Mouse (Mus musculus): ENCODE data around the gene Tmx4.
"Not testable (repeated sequence)": the region's sequence is repeated elsewhere in the genome, so short reads cannot be mapped to it uniquely, and the experiment has no call there.

Gene Tmx4

DNA sequence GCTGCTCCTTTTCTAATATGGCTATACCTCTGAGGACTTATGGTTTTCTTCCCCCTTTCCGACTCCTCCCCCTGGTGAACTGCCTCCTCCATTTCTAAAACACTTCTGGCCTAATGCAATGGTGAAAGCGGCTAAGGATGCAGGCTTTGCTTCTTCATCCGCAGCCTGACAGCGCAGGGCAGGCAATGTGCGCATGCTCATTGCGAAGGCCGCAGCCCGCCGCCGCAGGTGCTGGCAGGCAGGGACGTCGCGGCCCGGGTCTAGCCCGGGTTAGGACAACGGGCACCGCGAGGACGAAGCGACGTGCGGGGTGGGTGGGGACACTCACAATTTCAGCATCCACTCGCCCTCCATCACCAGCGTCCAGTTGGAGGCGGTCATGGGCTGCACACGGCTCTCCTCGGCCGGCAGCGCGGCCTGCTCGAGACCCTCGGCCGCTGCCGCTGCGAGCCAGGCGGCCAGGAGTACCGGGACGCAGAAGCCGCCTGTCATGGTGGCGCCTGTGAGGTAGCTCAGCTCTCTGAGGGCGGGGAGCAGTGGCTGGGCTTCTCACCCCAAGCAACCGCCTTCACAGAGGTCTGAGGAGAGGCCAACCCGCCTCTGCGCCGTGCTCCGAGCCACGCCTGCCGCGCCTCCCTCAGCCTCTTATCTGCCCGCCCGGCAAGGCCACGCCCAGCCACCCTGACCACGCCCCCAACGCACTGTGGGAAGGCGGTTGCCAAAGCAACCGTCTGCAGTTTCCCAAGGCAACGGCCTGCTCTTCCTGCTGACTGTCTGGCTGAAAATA is at the start of gene Tmx4:
TSS of gene Tmx4 (minus strand) at position 632 of the 787 bp plus-strand sequence.
- peak; percentile 95 for DNase-seq (ENCODE audit: low read depth, low spot score)

GRCm38 (mm10) chr2:134692125-134692524 is 48.2 kb upstream of the Tmx4 start:
- DNase-seq (ENCODE audit: low read depth, low spot score), result no peak

GRCm38 (mm10) chr2:134691055-134691454 is 47.1 kb upstream of the Tmx4 start:
- no peak for DNase-seq (ENCODE audit: low read depth, low spot score)

DNA sequence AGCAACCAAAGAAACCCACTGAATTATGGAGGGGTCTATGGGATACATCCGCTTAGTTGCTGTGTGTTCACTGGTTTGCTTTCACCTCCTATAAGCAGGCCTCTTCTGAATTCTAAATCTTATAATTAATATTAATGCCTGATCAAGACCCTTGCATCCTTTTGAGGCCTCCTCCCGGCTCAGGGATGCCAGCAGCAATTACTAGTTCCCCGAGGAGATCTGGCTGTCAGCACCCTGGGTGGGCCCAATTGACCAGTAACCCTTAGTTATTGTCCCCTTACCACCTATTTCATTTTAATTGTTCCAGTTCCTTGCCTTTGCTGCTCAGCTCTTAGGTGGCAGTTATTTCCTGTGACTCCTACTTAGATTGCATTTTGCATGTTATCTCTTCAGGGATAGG is 38.4 kb upstream of the Tmx4 start:
- no peak for DNase-seq (ENCODE audit: low read depth, low spot score)

GRCm38 (mm10) chr2:134681271-134681961 is 37.5 kb upstream of the Tmx4 start:
- DNase-seq (ENCODE audit: low read depth, low spot score), result peak; percentile 22

GRCm38 (mm10) chr2:134679567-134679966 is 35.6 kb upstream of the Tmx4 start:
- no peak for DNase-seq (ENCODE audit: low read depth, low spot score)

- DNase-seq (ENCODE audit: low read depth, low spot score), result no peak
Measured at GRCm38 (mm10) chr2:134675465-134675864, 31.5 kb upstream of the Tmx4 start.

DNA sequence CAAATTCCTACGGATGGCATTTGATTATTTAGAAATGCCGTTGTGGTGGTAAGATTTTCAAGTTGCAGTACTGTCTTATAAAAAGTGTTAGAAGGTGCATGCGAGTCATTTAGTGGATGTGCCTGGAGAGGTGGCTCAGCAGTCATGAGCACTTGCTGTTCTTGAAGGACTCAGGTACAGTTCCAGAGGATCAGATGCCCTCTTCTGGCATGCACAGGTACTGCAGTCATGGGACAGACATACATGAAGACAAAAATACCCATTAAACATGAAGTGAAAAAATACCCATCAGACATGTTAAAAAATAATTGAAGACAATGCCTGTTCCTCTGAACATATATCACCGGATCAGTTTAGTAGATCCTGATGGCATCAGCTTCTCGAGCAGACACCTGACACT is 29.7 kb upstream of the Tmx4 start:
- DNase-seq (ENCODE audit: low read depth, low spot score), result no peak

GRCm38 (mm10) chr2:134656477-134656876 is 12.5 kb upstream of the Tmx4 start:
- no peak for DNase-seq (ENCODE audit: low read depth, low spot score)

GRCm38 (mm10) chr2:134654668-134655067 is 10.7 kb upstream of the Tmx4 start:
- DNase-seq (ENCODE audit: low read depth, low spot score), result no peak

GRCm38 (mm10) chr2:134652759-134653158 is 8.8 kb upstream of the Tmx4 start:
- no peak for DNase-seq (ENCODE audit: low read depth, low spot score)

GRCm38 (mm10) chr2:134648999-134649398 is 5.1 kb upstream of the Tmx4 start:
- no peak for DNase-seq (ENCODE audit: low read depth, low spot score)

GRCm38 (mm10) chr2:134645752-134646151 is 1.8 kb upstream of the Tmx4 start:
- no peak for DNase-seq (ENCODE audit: low read depth, low spot score)

GRCm38 (mm10) chr2:134645166-134645565 is 1.2 kb upstream of the Tmx4 start:
- no peak for DNase-seq (ENCODE audit: low read depth, low spot score)

GRCm38 (mm10) chr2:134644301-134644912 is 462 bp upstream of the Tmx4 start:
- no peak for DNase-seq (ENCODE audit: low read depth, low spot score)

- DNase-seq (ENCODE audit: low read depth, low spot score), result no peak
Measured at GRCm38 (mm10) chr2:134642377-134642776, 1.6 kb downstream of the Tmx4 start.

GRCm38 (mm10) chr2:134641372-134641771 is 2.6 kb downstream of the Tmx4 start:
- no peak for DNase-seq (ENCODE audit: low read depth, low spot score)

GRCm38 (mm10) chr2:134640398-134640797 is 3.5 kb downstream of the Tmx4 start:
- no peak for DNase-seq (ENCODE audit: low read depth, low spot score)

DNA sequence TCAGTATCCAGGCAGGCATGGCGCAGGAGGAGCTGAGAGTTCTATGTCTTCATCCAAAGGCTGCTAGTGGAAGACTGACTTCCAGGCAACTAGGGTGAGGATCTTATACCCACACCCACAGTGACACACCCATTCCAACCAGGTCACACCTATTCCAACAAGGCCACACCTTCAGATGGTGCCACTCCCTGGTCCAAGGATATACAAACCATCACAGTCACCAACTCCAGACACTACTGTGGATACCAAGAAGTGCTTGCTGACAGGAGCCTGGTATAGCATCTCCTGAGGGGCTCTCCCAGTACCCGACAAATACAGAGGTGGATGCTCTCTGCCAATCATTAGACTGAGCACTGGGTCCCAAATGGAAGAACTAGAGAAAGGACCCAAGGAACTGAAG is 15.4 kb downstream of the Tmx4 start:
- not testable (repeated sequence) for DNase-seq (ENCODE audit: low read depth, low spot score)

- no peak for DNase-seq (ENCODE audit: low read depth, low spot score)
Measured at GRCm38 (mm10) chr2:134604935-134605334, 39.0 kb downstream of the Tmx4 start.

GRCm38 (mm10) chr2:134591081-134591694 is 52.8 kb downstream of the Tmx4 start:
- DNase-seq (ENCODE audit: low read depth, low spot score), result no peak

- no peak for DNase-seq (ENCODE audit: low read depth, low spot score)
Measured at GRCm38 (mm10) chr2:134585243-134585642, 58.7 kb downstream of the Tmx4 start.
